Comparison of ENCODE assay signal across 18 mouse cellular contexts in the genomic region with DNA sequence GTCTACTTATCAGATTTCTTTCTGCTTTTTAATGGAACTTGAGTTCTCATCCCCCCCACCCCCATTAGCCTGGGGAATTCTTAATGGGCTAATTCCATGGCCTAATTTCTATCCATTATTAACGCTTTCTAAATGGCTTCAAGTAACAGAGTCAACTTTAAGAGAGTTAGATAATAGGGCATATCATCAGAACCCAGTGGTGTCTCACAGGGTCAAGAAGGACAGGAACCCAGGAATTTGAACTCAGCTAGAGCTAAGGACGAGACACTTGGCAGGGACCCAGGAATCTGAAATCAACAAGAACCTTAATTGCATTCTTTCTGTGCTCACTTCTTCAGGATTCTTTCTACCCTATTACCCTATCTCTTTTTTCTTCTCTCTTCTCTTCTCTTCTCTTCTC.
"Had no signal": no experiment of that assay in that cellular context is flagged by ENCODE, and none has a peak within 500 bp of the region (broad histone marks: within the 10 kb centered on the region; RNA-seq: fewer than 3 reads in every experiment).

No protein-coding gene starts in this region.

- H3K4me3 ChIP-seq: lung, embryonic 15.5 days; megakaryocyte, embryonic 14.5 days; midbrain, embryonic 13.5 days; midbrain, embryonic 15.5 days; neural tube, embryonic 12.5 days; stomach, embryonic 15.5 days had no signal

- H3K27me3 ChIP-seq: lung, embryonic 15.5 days; megakaryocyte, embryonic 14.5 days; midbrain, embryonic 13.5 days; midbrain, embryonic 15.5 days; neural tube, embryonic 12.5 days; stomach, embryonic 15.5 days had no signal

- H3K9me3 ChIP-seq: lung, embryonic 15.5 days; midbrain, embryonic 13.5 days; midbrain, embryonic 15.5 days; neural tube, embryonic 12.5 days; stomach, embryonic 15.5 days had no signal

- DNase-seq: liver, postnatal 0 days; lung, adult 2 months; lung, postnatal 14 days; lung, postnatal 36 days; right cerebral cortex, postnatal 14 days; thymus, adult 2 months; thymus, postnatal 25 days; thymus, postnatal 4 days had no signal

- ATAC-seq: liver, postnatal 0 days; lung, postnatal 0 days; midbrain, embryonic 13.5 days; midbrain, embryonic 15.5 days had no signal

- H3K36me3 ChIP-seq: lung, embryonic 15.5 days; midbrain, embryonic 15.5 days; neural tube, embryonic 12.5 days; stomach, embryonic 15.5 days had no signal

- H3K27ac ChIP-seq: lung, embryonic 15.5 days; macrophage; midbrain, embryonic 13.5 days; midbrain, embryonic 15.5 days; neural tube, embryonic 12.5 days; stomach, embryonic 15.5 days; stomach, postnatal 0 days had no signal

- H3K4me2 ChIP-seq: lung, embryonic 15.5 days; midbrain, embryonic 11.5 days; midbrain, embryonic 13.5 days; midbrain, embryonic 15.5 days; neural tube, embryonic 12.5 days; stomach, embryonic 15.5 days had no signal

- H3K4me1 ChIP-seq: lung, embryonic 15.5 days; megakaryocyte, embryonic 14.5 days had no signal

- H3K9ac ChIP-seq: liver, postnatal 0 days; lung, embryonic 15.5 days; midbrain, embryonic 13.5 days; midbrain, embryonic 15.5 days; neural tube, embryonic 12.5 days; stomach, embryonic 15.5 days had no signal
